Mouse (Mus musculus) c-Kit-negative CD71-positive TER-119-positive erythroid progenitor cells, embryonic 14.5 days (primary cell): Measurements from ENCODE around the gene Tbx5.
"Not testable (repeated sequence)": the region's sequence is repeated elsewhere in the genome, so short reads cannot be mapped to it uniquely, and the experiment has no call there.

Source experiments
- DNase-seq: peaks from one replicate; pipeline ENCODE4 v3.0.0-alpha.2; 2013; ENCODE audit warnings: low read depth, low spot score

The Tbx5 gene

GRCm38 (mm10) chr5:119842701-119843393, 10.4 kb downstream of the Tbx5 start:
- no peak for DNase-seq

DNA sequence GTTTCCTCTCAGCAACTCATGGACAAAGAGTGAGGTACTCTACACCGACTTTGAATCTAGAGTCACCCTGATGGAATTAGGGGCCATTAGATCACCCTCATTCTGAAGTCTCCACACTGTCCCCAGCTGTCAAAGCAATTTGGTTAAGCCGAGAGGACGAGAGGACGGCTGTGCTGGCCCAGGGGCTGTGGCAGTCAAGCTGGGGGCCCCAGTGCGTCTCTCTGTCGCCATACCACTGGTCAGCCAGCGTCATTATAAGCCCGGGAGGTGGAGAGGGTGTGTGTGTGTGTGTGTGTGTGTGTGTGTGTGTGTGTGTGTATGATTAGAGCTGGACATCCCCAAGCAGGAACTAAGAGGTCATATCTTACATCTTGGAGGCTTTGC, 10.9 kb downstream of the Tbx5 start:
- no peak for DNase-seq

DNA sequence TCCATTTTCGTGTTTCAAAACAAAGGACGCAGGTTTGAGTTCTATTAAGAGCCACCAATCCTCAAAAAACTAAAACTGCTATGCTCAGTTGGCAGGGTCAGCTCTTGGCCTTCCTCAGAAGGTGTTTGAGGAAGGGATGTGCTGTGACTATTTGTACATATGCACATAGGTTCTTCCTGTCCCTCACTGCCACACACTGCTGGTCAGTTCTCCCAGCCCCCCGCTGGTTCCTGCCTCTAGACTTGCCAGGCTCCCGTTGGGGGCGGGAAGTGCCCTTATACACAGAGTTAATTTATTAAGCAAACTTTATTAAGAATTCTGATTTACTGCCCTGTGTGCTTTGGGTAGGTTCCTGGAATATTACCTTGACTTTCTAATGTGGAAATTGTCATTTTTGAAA, 11.9 kb downstream of the Tbx5 start:
- DNase-seq: no peak

- DNase-seq: no peak
These were observed 12.5 kb downstream of the Tbx5 start for GRCm38 (mm10) chr5:119844994-119845393.

- DNase-seq: no peak
These were observed 24.6 kb downstream of the Tbx5 start for GRCm38 (mm10) chr5:119857052-119857451.

DNA sequence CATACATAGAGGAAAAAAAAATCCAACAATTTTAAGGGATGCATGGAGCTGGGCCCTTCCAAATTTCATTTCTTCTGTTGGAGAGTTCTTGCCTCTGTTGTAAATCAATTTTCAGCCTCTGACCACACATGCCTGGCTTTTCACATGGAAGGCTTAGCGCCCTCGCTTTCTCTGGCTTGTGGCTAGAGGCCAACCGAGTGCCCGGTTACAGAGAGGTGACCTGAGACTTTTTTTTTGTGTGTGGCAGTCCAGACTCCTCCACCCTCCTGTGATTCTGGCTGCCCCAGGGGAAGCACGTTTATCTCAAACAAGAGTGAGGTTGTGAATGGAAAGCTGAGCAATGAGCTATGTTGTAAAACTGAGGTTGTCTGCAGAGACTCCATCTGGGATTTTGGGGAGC, 28.8 kb downstream of the Tbx5 start:
- no peak for DNase-seq

- DNase-seq: no peak
These were observed 30.0 kb downstream of the Tbx5 start for GRCm38 (mm10) chr5:119862431-119862830.

DNA sequence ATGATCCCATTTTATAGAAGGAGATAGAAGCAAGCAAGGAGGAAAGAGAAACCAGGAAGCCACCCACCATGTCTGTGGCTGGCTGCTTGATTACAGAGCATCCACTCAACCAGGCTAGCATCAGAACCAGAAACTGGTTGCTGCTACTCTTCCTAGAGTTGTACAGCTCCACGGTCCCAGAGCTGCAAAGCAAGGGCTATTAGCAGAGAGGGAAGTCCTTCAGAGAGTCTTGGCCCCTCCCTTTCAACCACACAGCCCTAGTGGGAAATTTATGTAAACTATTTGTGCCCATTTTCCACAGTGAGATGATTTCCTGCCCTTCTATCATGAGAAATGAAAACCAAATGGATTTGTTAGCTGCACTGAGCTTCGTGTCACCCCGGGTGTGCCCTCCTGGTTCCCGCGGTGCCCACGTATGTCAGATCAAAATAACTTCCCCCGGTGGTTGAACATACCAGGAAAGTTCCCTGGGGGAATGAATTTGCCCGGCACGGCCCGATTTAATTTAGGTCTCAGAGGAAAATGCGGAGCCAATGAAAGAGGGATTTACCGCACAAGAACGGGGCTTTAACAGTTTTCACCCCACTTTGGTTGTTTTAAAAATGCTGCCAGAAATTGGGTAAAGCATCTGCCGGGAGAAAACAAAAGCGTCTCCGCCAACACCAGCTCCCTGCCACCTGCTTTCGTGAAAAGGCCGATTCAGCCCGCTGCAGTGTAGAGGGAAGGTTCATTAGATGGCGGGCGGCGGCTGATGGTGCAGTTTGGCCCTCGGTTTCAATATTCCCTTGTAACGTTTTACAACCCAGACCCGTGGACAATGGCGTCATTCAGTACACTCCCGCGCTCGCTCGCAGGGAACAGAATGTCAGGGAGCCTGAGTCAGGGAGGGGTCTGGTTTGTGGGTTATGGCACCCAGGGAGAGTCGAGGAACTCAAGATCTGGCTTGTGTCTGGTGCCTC, 34.1 kb downstream of the Tbx5 start:
- no peak for DNase-seq

DNA sequence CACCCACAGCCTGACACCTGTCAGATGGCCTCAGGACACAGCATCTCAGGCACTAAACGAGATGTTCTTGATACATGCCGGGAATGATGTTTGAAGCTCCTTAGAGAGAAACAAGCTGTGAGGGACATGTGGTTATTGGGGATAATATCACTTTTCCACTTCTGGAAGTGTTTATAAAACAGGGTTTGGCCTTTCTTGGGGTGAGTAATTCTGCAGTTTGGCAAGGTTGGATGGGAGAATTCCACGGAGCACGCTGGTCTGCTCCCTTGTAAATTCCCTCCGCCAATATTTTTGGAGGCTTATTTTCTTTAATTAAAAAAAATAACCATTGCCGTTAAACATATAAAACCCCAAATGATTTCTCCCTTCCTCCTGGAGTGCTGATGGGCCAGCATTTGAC, 35.5 kb downstream of the Tbx5 start:
- no peak for DNase-seq

GRCm38 (mm10) chr5:119875421-119875820, 43.0 kb downstream of the Tbx5 start:
- no peak for DNase-seq

DNA sequence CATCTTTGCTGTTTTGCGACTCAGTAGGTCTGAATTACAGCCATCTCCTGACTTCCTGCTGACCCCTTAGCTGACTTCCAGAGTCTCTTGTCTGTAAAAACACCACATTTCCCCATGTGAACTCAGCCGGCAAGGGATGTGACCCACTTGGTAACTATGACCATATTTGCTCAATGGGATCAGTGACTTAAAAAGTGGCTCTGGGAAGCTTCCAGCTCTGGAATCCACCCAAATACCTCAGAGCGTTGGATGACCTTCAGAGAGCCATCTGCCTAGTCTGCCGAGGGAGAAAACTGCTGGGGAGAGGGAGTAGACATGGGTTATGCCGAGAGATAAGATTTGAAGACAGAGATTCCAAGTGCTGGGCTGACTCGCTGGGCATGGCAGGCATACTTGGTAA, 44.7 kb downstream of the Tbx5 start:
- no peak for DNase-seq

GRCm38 (mm10) chr5:119885595-119885994, 53.1 kb downstream of the Tbx5 start:
- no peak for DNase-seq

DNA sequence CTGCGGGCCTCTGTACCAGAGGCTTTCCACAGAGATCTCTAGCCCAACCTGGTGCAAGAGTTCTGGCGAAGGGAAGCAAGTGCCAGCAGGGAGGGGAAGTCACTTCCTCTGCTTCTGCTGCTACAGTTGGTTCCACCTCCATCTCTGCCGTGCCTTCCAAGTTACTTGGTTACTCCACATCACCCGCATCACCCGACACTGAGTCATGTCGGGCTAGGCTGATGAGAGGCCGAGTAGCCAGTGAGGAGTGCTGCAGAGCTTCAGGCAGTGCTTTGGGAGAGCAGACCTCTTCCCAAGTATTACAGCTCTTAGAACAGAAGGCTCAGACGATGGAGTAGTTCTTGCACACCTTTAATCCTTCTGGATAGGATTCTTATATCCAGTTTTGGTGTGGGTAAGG, 54.9 kb downstream of the Tbx5 start:
- DNase-seq: no peak

GRCm38 (mm10) chr5:119891960-119892359, 59.5 kb downstream of the Tbx5 start:
- DNase-seq: no peak

DNA sequence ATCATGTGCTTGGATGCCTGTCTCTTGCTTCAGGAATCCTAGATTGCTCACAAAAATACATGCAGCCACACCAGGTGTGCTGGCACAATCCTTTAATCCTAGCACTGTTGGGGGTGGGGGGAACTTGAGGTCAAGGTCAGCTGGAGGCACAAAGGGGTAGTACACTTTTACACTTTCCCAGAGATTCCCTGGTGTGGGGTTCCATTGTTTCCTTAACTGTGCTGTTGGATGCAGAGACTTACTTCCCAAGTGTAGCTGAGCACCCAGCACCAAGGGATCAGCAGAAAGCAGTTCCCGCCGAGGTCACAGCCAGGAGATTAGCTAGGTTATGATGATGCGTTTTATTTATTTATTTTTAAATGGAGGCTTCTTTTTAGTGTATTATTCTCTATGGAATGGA, 60.6 kb downstream of the Tbx5 start:
- DNase-seq: no peak

DNA sequence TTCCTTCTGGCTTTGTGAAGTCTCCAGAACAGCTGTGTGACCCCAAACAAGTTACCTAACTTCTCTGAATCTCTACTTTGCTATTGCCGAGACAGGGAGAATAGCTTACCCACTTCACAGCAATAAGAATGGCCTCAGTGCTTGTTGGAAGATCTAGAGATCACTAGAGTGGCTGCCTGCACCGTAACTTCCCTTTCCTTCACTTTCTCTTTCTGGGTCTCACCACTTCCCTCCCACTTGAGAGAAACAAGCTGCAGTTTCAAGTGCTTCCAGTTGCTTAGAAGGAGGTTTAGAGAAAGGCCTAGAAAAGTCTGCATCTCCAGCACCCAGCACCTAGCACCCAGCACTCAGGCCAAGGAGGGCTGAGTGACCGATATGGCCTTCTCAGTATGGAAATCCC, 64.1 kb downstream of the Tbx5 start:
- no peak for DNase-seq

DNA sequence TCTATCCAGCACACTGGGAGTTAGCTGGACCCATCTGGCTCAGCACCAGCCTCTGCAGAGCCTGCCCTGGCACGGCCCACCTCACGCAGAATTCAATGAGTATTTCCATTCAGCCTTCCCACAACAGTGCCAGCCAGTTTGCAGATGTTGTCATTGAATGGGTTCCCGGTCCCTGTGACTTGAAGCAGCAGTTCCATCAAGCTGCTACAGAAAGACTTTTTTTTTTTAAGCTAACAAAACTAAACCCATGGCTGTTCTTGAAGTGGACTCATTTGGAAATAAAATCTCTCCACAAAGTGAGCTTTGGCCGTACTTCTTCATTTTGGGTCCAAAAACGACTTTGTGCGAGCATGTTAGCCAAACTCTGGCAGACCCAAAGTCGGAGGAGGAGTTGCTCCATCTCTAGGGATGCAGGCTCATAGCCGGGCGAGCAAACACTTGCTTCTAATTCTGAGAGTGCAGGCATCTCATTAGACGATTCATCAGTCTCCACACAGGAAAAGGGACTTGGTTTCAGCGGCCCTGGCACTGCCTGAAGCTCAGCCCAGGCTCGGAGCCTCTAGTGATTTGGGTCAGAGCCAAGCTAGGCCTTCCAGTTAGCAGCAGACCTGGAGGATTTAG, 84.2 kb downstream of the Tbx5 start:
- no peak for DNase-seq

DNA sequence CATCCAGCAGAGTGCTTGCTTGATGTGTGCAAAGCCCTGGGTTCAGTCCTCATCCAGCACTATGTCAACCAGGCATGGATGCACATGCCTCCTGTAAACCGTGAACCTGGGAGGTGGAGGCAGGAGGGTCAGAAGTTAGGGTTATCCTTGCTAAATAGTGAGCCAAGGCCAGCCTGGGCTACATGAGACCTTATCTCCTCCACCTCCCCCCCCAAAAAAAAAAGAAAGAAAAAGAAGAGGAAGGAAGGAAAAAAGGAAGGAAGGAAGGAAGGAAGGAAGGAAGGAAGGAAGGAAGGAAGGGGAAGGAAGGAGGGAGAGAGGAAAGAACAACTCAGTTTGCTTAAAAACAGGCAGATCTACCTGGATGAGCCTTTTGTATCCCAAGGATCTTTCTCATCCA, 85.9 kb downstream of the Tbx5 start:
- not testable (repeated sequence) for DNase-seq

- no peak for DNase-seq
These were observed 88.5 kb downstream of the Tbx5 start for GRCm38 (mm10) chr5:119920941-119921340.

DNA sequence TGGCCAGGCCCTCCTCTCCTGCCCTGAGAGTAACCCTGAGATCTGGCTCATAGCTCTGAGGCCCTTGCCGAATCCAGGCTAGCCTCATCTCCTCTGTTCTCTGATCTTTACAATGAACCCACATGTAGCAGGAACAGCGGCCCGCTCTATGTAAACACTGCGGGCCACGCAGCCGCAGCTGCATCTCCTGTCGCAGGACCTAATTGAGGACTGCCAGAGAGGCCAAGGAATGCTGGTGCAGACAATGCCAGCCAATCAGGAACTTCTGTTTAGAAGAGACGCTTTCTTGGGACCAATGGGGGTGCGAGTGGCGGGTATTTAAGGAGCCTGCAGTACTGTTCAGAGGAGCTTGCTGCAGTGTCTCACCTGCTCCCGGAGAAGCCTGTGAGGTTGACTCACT, 89.8 kb downstream of the Tbx5 start:
- DNase-seq: no peak
